Comparison of ENCODE assay signal across 18 mouse cellular contexts in genomic region chr2:59533971-59534748, GRCm38 (mm10). TPM values are rescaled to one million over a fixed set of nuclear protein-coding genes. Genes with fewer than 3 reads are reported as not detected.
A peak's percentile ranks its signal among the peaks of the same experiment; 100 is the strongest.
DNase-seq lines count a peak whose midpoint lies in the region; ATAC-seq and TF ChIP-seq lines count a peak whose summit lies in the region.
"Had no signal": no experiment of that assay in that cellular context is flagged by ENCODE, and none has a peak within 500 bp of the region (broad histone marks: within the 10 kb centered on the region; RNA-seq: fewer than 3 reads in every experiment).

No protein-coding gene starts in this region.

- 0 out of 2 replicates have a peak overlapping the region, but pooled peaks have one; percentile 3 for H3K27ac ChIP-seq in heart, embryonic 15.5 days
- peak overlapping the region; percentile 68 for H3K27ac ChIP-seq in limb, embryonic 10.5 days
- no peak overlapping the region for H3K27ac ChIP-seq in liver, embryonic 11.5 days (ENCODE audit: low read depth, low read length)
- no peak overlapping the region for H3K27ac ChIP-seq in forebrain, postnatal 0 days (ENCODE audit: low read depth, low read length)
- H3K27ac ChIP-seq: embryonic facial prominence, embryonic 13.5 days; forebrain, embryonic 10.5 days; left cerebral cortex, adult 2 months; limb, embryonic 15.5 days had no signal

- no peak overlapping the region for H3K9ac ChIP-seq in heart, embryonic 15.5 days
- H3K9ac ChIP-seq in liver, embryonic 11.5 days (ENCODE audit: low read depth, low read length): no peak overlapping the region
- no peak overlapping the region for H3K9ac ChIP-seq in forebrain, postnatal 0 days
- H3K9ac ChIP-seq: embryonic facial prominence, embryonic 13.5 days; limb, embryonic 15.5 days had no signal

- no peaks in the 10 kb centered on the region for H3K36me3 ChIP-seq in heart, embryonic 15.5 days
- H3K36me3 ChIP-seq in limb, embryonic 10.5 days: no peaks in the 10 kb centered on the region
- no peaks in the 10 kb centered on the region for H3K36me3 ChIP-seq in liver, embryonic 11.5 days (ENCODE audit: control insufficient read depth, insufficient read depth, low read length)
- no peaks in the 10 kb centered on the region for H3K36me3 ChIP-seq in forebrain, postnatal 0 days (ENCODE audit: insufficient read depth)
- H3K36me3 ChIP-seq: embryonic facial prominence, embryonic 13.5 days; forebrain, embryonic 10.5 days; limb, embryonic 15.5 days had no signal

- peaks cover 15% of the 10 kb centered on the region for H3K4me1 ChIP-seq in heart, embryonic 15.5 days (replicated peaks)
- peaks cover 56% of the 10 kb centered on the region for H3K4me1 ChIP-seq in limb, embryonic 10.5 days
- no peaks in the 10 kb centered on the region for H3K4me1 ChIP-seq in liver, embryonic 11.5 days (replicated peaks; ENCODE audit: control insufficient read depth, insufficient read depth, low read length)
- no peaks in the 10 kb centered on the region for H3K4me1 ChIP-seq in forebrain, postnatal 0 days (ENCODE audit: insufficient read depth)

- no peak overlapping the region for H3K4me3 ChIP-seq in heart, embryonic 15.5 days
- H3K4me3 ChIP-seq in limb, embryonic 10.5 days: no peak overlapping the region
- H3K4me3 ChIP-seq in liver, embryonic 11.5 days (ENCODE audit: low read depth, low read length): no peak overlapping the region
- H3K4me3 ChIP-seq in forebrain, postnatal 0 days (ENCODE audit: low read depth, low read length): no peak overlapping the region
- H3K4me3 ChIP-seq: embryonic facial prominence, embryonic 13.5 days; forebrain, embryonic 10.5 days; left cerebral cortex, adult 2 months; limb, embryonic 15.5 days had no signal

- no peaks in the 10 kb centered on the region for H3K27me3 ChIP-seq in heart, embryonic 15.5 days
- no peaks in the 10 kb centered on the region for H3K27me3 ChIP-seq in limb, embryonic 10.5 days (ENCODE audit: low read depth, poor library complexity, severe bottlenecking)
- H3K27me3 ChIP-seq in liver, embryonic 11.5 days (replicated peaks; ENCODE audit: control insufficient read depth, insufficient read depth, low read length): no peaks in the 10 kb centered on the region
- H3K27me3 ChIP-seq in forebrain, postnatal 0 days (ENCODE audit: insufficient read depth, low read length): no peaks in the 10 kb centered on the region
- H3K27me3 ChIP-seq: embryonic facial prominence, embryonic 13.5 days; limb, embryonic 15.5 days had no signal

- DNase-seq in ovary, adult 18-20 months (ENCODE audit: low spot score): peak; percentile 41
- no peak for DNase-seq in ovary, postnatal 14 days (ENCODE audit: low spot score)
- DNase-seq in heart, adult 11 months: peak; percentile 93
- DNase-seq in limb, embryonic 10.5 days (ENCODE audit: low spot score): no peak
- no peak for DNase-seq in liver, embryonic 11.5 days (ENCODE audit: low spot score)
- no peak for DNase-seq in forebrain, postnatal 0 days
- no peak for DNase-seq in frontal cortex, adult 2 months (ENCODE audit: extremely low spot score in 1 of 2, low spot score in 1 of 2)
- DNase-seq: adrenal gland, adult 2 months; lung, adult 2 months had no signal

- ATAC-seq in heart, embryonic 15.5 days (replicated peaks; ENCODE audit: insufficient number of reproducible peaks, insufficient read depth, low FRiP score, low read depth): peak; percentile 67; the same call in 1 of the 2 replicates
- ATAC-seq in liver, embryonic 11.5 days (replicated peaks; ENCODE audit: low FRiP score): no peak
- ATAC-seq in forebrain, postnatal 0 days: no peak; the same call in 1 of the 2 replicates

- H3K4me2 ChIP-seq in heart, embryonic 15.5 days: no peak overlapping the region
- H3K4me2 ChIP-seq in liver, embryonic 11.5 days: no peak overlapping the region
- H3K4me2 ChIP-seq in forebrain, postnatal 0 days (ENCODE audit: low read depth): no peak overlapping the region
- H3K4me2 ChIP-seq: embryonic facial prominence, embryonic 13.5 days; limb, embryonic 15.5 days had no signal

- WGBS in heart, embryonic 15.5 days: 58% methylated on average over 15 of the region's 15 CpGs
- 78% methylated on average over 15 of the region's 15 CpGs for WGBS in limb, embryonic 10.5 days
- WGBS in liver, embryonic 11.5 days: 71% methylated on average over 15 of the region's 15 CpGs
- 83% methylated on average over 15 of the region's 15 CpGs for WGBS in forebrain, postnatal 0 days

- no peaks in the 10 kb centered on the region for H3K9me3 ChIP-seq in heart, embryonic 15.5 days (replicated peaks)
- H3K9me3 ChIP-seq in limb, embryonic 10.5 days (replicated peaks): no peaks in the 10 kb centered on the region
- H3K9me3 ChIP-seq in liver, embryonic 11.5 days (ENCODE audit: control insufficient read depth, low read length): no peaks in the 10 kb centered on the region
- no peaks in the 10 kb centered on the region for H3K9me3 ChIP-seq in forebrain, postnatal 0 days (ENCODE audit: low read length)
- H3K9me3 ChIP-seq: embryonic facial prominence, embryonic 13.5 days; forebrain, embryonic 10.5 days; limb, embryonic 15.5 days had no signal

- TF ChIP-seq CTCF in forebrain, postnatal 0 days (IDR thresholded peaks at IDR 0.05; ENCODE audit: low read depth): no peak

RNA-seq across cellular contexts. Expression of gene Dapl1, which starts 49.7 kb away (rescaled TPM):
- 1.8 and 2.9 TPM in 2 replicates for polyA plus RNA-seq in heart, embryonic 15.5 days (2015; fragmentation: Nextera tagmentation; extraction: Ambion mirVana)
- 0.36 and 0.94 TPM in 2 replicates for polyA plus RNA-seq in limb, embryonic 10.5 days (2016; fragmentation: Nextera tagmentation; extraction: Ambion mirVana)
- 0.53 TPM in 1 of 2 replicates, not detected in the other for polyA plus RNA-seq in liver, embryonic 11.5 days (2014; fragmentation: Nextera tagmentation; extraction: Ambion mirVana)
- 1.00 TPM in 1 of 2 replicates, not detected in the other for total RNA-seq in forebrain, postnatal 0 days (2014; rRNA removed)
- polyA plus RNA-seq in forebrain, postnatal 0 days (2015; fragmentation: Nextera tagmentation; extraction: Ambion mirVana): 2.2 and 2.3 TPM in 2 replicates
- 1.7 and 2.3 TPM in 2 replicates for polyA plus RNA-seq in frontal cortex, adult 2 months (2012; rRNA removed)
- total RNA-seq: adrenal gland, adult 2 months; hematopoietic stem cell, adult 5-6 weeks; layer of hippocampus, adult 18-20 months; monocyte, adult 5-6 weeks had no signal
- polyA plus RNA-seq: adrenal gland, adult 2 months; intestine, embryonic 14.5 days had no signal

Comparison
In these comparisons a context has a peak if more than half of its experiments do, and no peak if none do; other contexts are left out.
1. DNase-seq: peak in ovary, adult 18-20 months (single experiment) and heart, adult 11 months (single experiment); none in ovary, postnatal 14 days (single experiment), limb, embryonic 10.5 days (single experiment), liver, embryonic 11.5 days (single experiment), forebrain, postnatal 0 days (single experiment) and frontal cortex, adult 2 months (0 of 2).
2. H3K27ac ChIP-seq: peak in heart, embryonic 15.5 days (single experiment) and limb, embryonic 10.5 days (single experiment); none in liver, embryonic 11.5 days (single experiment) and forebrain, postnatal 0 days (single experiment).